Mouse (Mus musculus): Measurements from ENCODE around the gene Btg2. TPM values are rescaled to one million over a fixed set of nuclear protein-coding genes. Genes with fewer than 3 reads are reported as not detected.

The Btg2 gene
- polyA plus RNA-seq, 1 experiment = 10.2 TPM

DNA sequence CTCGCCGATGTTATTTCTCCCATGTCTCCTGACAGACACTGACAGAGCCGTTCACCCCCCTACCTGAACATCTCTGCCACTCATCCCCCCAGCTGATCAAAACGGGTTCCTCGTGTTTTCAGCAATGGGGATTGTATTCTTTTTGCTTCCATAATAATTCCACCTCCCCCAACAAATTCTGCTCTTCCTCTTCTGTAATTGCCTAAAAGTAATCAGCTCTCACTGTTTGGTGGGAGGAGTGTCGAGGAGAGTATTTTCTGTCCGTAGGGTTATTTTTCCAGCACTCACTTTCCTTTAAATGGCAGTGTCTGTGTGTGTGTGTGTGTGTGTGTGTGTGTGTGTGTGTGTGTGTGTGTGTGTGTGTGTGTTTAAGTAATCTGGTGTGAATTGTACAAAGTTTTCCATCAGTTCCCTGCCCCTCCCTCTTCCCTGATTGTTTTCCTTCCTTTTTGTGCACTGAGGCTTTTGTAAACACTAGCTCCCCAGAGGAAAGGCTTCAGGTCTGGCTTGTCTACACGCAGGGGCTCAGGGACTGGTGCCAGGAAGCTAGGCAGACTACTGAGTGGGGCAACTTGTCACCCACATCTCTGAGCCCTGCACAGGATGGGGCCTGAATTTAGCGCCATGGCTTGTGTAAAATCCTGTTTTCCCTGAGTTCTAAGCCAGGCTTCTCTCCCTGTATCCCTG, 700 bp upstream of the Btg2 start:
- Histone ChIP-seq H3ac (ENCODE audit: control insufficient read depth, insufficient read length, low read depth) (peak overlapping the region; percentile 48), H3K79me2 (ENCODE audit: control insufficient read depth, insufficient read depth) (peaks cover 25% of the 10 kb centered on the region), H3K79me3 (ENCODE audit: low read depth) (peaks cover 3% of the 10 kb centered on the region), H3K4me3 (ENCODE audit: insufficient read depth, poor library complexity, severe bottlenecking) (no peak overlapping the region), H3K36me3 (ENCODE audit: control insufficient read depth, insufficient read depth) (peaks cover 19% of the 10 kb centered on the region), H3K27me3 (ENCODE audit: control insufficient read depth, insufficient read depth, insufficient read length) (no peaks in the 10 kb centered on the region)
- TF ChIP-seq USF1 (IDR thresholded peaks at IDR 0.05; ENCODE audit: low read depth) = no peak
- no peak for TF ChIP-seq MYOD1 (IDR thresholded peaks at IDR 0.05; ENCODE audit: control insufficient read depth, insufficient read length, low read depth)
- no peak for TF ChIP-seq CTCF (IDR thresholded peaks at IDR 0.05; ENCODE audit: control insufficient read depth, insufficient read depth, insufficient read length)
- TF ChIP-seq MAX (IDR thresholded peaks at IDR 0.05) = no peak
- no peak for TF ChIP-seq MYOG (IDR thresholded peaks at IDR 0.05; ENCODE audit: control insufficient read depth, extremely low read depth, insufficient read length)
- no peak for TF ChIP-seq CEBPB (IDR thresholded peaks at IDR 0.05; ENCODE audit: low read depth)
- no peak for TF ChIP-seq FOSL1 (IDR thresholded peaks at IDR 0.05; ENCODE audit: insufficient read depth, low read length, poor library complexity, severe bottlenecking)

GRCm38 (mm10) chr1:134078061-134078795, 692 bp downstream of the Btg2 start:
- H3ac ChIP-seq (ENCODE audit: control insufficient read depth, insufficient read length, low read depth) = peak overlapping the region; percentile 69
- H3K4me3 ChIP-seq (ENCODE audit: insufficient read depth, poor library complexity, severe bottlenecking) = peak overlapping the region; percentile 68
- peaks cover 25% of the 10 kb centered on the region for H3K79me2 ChIP-seq (ENCODE audit: control insufficient read depth, insufficient read depth)
- H3K27me3 ChIP-seq (ENCODE audit: control insufficient read depth, insufficient read depth, insufficient read length) = no peaks in the 10 kb centered on the region
- no peak for TF ChIP-seq MAX (IDR thresholded peaks at IDR 0.05)
- no peak for TF ChIP-seq FOSL1 (IDR thresholded peaks at IDR 0.05; ENCODE audit: insufficient read depth, low read length, poor library complexity, severe bottlenecking)
- no peak for TF ChIP-seq MYOG (IDR thresholded peaks at IDR 0.05; ENCODE audit: control insufficient read depth, extremely low read depth, insufficient read length)
- peak; percentile 44 for TF ChIP-seq MYOD1 (IDR thresholded peaks at IDR 0.05; ENCODE audit: control insufficient read depth, insufficient read length, low read depth)
- no peak for TF ChIP-seq CTCF (IDR thresholded peaks at IDR 0.05; ENCODE audit: control insufficient read depth, insufficient read depth, insufficient read length)
- no peak for TF ChIP-seq CEBPB (IDR thresholded peaks at IDR 0.05; ENCODE audit: low read depth)
- no peak for TF ChIP-seq USF1 (IDR thresholded peaks at IDR 0.05; ENCODE audit: low read depth)
- H3K36me3 ChIP-seq (ENCODE audit: control insufficient read depth, insufficient read depth) = peaks cover 19% of the 10 kb centered on the region
- H3K79me3 ChIP-seq (ENCODE audit: low read depth) = peaks cover 3% of the 10 kb centered on the region

DNA sequence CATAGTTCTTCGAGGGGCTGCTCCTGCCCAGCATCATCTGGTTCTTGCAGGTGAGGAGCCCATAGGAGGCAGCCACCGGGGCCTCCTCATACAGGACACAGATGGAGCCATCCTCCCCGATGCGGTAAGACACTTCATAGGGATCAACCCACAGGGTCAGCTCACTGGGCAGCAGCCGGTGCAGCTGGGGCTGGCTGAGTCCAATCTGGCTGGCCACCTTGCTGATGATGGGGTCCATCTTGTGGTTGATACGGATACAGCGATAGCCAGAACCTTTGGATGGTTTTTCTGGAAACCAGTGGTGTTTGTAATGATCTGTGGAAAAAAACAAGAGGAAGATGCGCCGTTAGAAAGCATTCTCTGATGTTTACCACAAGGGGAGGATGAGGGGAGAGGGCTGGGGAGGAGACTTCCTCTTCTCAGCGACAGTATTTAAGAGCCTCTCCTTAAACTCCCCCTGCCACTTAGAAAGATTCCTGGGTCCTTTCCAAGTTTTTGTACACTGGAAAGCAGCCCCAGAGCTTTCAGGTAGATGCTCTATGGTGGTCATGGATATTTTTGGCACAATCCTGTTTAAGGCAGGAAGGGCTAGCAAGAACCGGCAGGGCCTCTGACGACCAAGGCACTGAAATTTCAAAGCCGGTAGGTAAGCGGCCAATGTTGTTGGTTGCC, 1.4 kb downstream of the Btg2 start:
- Histone ChIP-seq H3ac (ENCODE audit: control insufficient read depth, insufficient read length, low read depth) (no peak overlapping the region), H3K79me3 (ENCODE audit: low read depth) (peaks cover 3% of the 10 kb centered on the region), H3K4me3 (ENCODE audit: insufficient read depth, poor library complexity, severe bottlenecking) (peak overlapping the region; percentile 68), H3K79me2 (ENCODE audit: control insufficient read depth, insufficient read depth) (peaks cover 25% of the 10 kb centered on the region), H3K36me3 (ENCODE audit: control insufficient read depth, insufficient read depth) (peaks cover 19% of the 10 kb centered on the region), H3K27me3 (ENCODE audit: control insufficient read depth, insufficient read depth, insufficient read length) (no peaks in the 10 kb centered on the region)
- TF ChIP-seq MAX (IDR thresholded peaks at IDR 0.05) (no peak), MYOG (IDR thresholded peaks at IDR 0.05; ENCODE audit: control insufficient read depth, extremely low read depth, insufficient read length) (no peak), CEBPB (IDR thresholded peaks at IDR 0.05; ENCODE audit: low read depth) (no peak)

DNA sequence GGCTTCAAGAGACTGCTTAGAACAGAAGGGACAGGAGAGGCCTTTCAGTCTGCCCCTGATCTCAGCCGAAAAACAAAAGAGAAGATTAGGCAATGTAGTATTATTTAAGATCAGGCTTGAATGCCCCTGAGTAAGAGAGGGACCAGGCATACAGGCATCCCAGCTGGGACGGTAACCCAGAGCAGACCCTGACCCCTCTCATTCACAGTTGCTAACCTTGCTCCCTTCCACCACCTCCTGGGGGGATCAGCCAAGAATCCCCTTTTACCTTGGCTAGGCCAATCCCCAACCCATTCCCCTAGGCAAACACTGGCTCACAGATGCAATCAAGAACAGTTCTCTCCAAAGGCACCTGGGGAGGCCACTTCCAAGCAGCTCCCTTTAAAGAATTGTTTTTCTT, 2.1 kb downstream of the Btg2 start:
- Histone ChIP-seq H3K79me2 (ENCODE audit: control insufficient read depth, insufficient read depth) (peaks cover 25% of the 10 kb centered on the region), H3ac (ENCODE audit: control insufficient read depth, insufficient read length, low read depth) (no peak overlapping the region), H3K4me3 (ENCODE audit: insufficient read depth, poor library complexity, severe bottlenecking) (no peak overlapping the region), H3K79me3 (ENCODE audit: low read depth) (peaks cover 3% of the 10 kb centered on the region), H3K36me3 (ENCODE audit: control insufficient read depth, insufficient read depth) (peaks cover 19% of the 10 kb centered on the region), H3K27me3 (ENCODE audit: control insufficient read depth, insufficient read depth, insufficient read length) (no peaks in the 10 kb centered on the region)
- no peak for TF ChIP-seq MAX (IDR thresholded peaks at IDR 0.05)
- TF ChIP-seq USF1 (IDR thresholded peaks at IDR 0.05; ENCODE audit: low read depth) = no peak
- no peak for TF ChIP-seq CTCF (IDR thresholded peaks at IDR 0.05; ENCODE audit: control insufficient read depth, insufficient read depth, insufficient read length)
- no peak for TF ChIP-seq MYOG (IDR thresholded peaks at IDR 0.05; ENCODE audit: control insufficient read depth, extremely low read depth, insufficient read length)
- no peak for TF ChIP-seq MYOD1 (IDR thresholded peaks at IDR 0.05; ENCODE audit: control insufficient read depth, insufficient read length, low read depth)
- TF ChIP-seq CEBPB (IDR thresholded peaks at IDR 0.05; ENCODE audit: low read depth) = no peak
- TF ChIP-seq FOSL1 (IDR thresholded peaks at IDR 0.05; ENCODE audit: insufficient read depth, low read length, poor library complexity, severe bottlenecking) = no peak

DNA sequence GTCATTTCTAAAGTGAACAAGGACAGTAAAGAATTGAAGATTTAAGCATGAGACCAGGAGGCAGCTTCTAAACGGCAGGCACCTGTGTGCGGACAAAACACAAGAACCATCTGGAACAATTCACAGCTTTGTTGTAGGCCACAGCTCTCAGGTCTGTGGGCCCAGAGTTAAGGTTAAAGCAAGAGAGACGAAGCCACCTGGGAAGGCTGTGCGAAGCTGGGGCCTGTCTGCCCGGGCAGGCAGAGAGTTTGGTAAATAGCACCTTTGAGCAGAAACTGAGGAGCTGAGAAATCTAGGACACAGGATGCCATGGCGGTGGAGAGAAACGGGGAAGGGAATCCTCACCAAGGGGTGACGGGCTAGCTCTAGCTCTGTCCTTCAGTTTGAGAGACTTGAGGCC, 3.4 kb downstream of the Btg2 start:
- H3K79me3 ChIP-seq (ENCODE audit: low read depth) = peaks cover 3% of the 10 kb centered on the region
- H3K4me3 ChIP-seq (ENCODE audit: insufficient read depth, poor library complexity, severe bottlenecking) = no peak overlapping the region
- no peaks in the 10 kb centered on the region for H3K27me3 ChIP-seq (ENCODE audit: control insufficient read depth, insufficient read depth, insufficient read length)
- H3K36me3 ChIP-seq (ENCODE audit: control insufficient read depth, insufficient read depth) = peaks cover 19% of the 10 kb centered on the region
- H3ac ChIP-seq (ENCODE audit: control insufficient read depth, insufficient read length, low read depth) = no peak overlapping the region
- TF ChIP-seq MYOG (IDR thresholded peaks at IDR 0.05; ENCODE audit: control insufficient read depth, extremely low read depth, insufficient read length) (no peak), CEBPB (IDR thresholded peaks at IDR 0.05; ENCODE audit: low read depth) (no peak), MAX (IDR thresholded peaks at IDR 0.05) (no peak), USF1 (IDR thresholded peaks at IDR 0.05; ENCODE audit: low read depth) (no peak), CTCF (IDR thresholded peaks at IDR 0.05; ENCODE audit: control insufficient read depth, insufficient read depth, insufficient read length) (no peak)
- peaks cover 25% of the 10 kb centered on the region for H3K79me2 ChIP-seq (ENCODE audit: control insufficient read depth, insufficient read depth)
